Mouse (Mus musculus): Measurements from ENCODE around the gene Jade1.

DNA sequence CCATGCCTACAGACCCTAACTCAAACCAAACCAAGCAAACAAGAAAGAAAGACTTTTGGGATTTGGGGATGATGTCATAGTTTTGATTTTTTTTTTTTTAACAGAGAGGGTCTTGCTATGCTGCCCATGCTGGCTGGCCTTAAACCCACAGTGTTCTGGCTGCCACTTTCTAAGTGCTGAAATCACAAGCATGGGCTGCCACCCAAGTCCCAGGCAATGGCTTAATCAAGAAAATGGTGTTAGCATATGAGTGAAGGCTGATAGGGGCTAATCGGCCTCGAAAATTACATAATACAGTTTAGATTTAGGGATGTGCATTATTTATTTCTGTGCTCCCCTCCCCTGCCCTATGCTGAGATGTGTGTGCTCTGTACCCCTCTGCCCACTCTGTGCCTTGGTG, 17.6 kb upstream of the Jade1 start:
- TF ChIP-seq EP300 (IDR thresholded peaks at IDR 0.05; ENCODE audit: insufficient read depth, low read depth, low read length) (no peak), POLR2A (IDR thresholded peaks at IDR 0.05; ENCODE audit: insufficient read depth, low read depth, low read length) (no peak)

Data from heart, adult 2 months (tissue).